In genomic region chr1:132138576-132139415, GRCm38 (mm10) we compare ENCODE assay signal across 8 mouse cellular contexts. TPM values are rescaled to one million over a fixed set of nuclear protein-coding genes. Genes with fewer than 3 reads are reported as not detected.
DNase-seq lines count a peak whose midpoint lies in the region; ATAC-seq and TF ChIP-seq lines count a peak whose summit lies in the region.

No protein-coding gene starts in this region.

- intact Hi-C loops in heart, postnatal 25 days (cut with DNase I) = no loop called here

- in situ Hi-C loops in Patski (cut with MboI; ENCODE audit: low pct_unique_long_range_greater_than_20kb) = no loop called here

- 6% methylated on average over 35 of the region's 35 CpGs for WGBS in heart, embryonic 12.5 days
- WGBS in hindbrain, embryonic 14.5 days = 7% methylated on average over 35 of the region's 35 CpGs
- 9% methylated on average over 35 of the region's 35 CpGs for WGBS in midbrain, embryonic 13.5 days

- DNase-seq in heart, postnatal 25 days (ENCODE audit: low spot score) = no peak
- DNase-seq in Patski (ENCODE audit: low read depth, low spot score) = no peak
- DNase-seq in hindbrain, embryonic 14.5 days (ENCODE audit: low spot score) = no peak
- no peak for DNase-seq in layer of hippocampus, postnatal 25 days (ENCODE audit: extremely low spot score in 1 of 2, low spot score in 1 of 2)
- no peak for DNase-seq in right cerebral cortex, postnatal 10 days (ENCODE audit: low spot score in 2 of 2)
- no peak for DNase-seq in spleen, postnatal 14 days (ENCODE audit: low spot score in 2 of 2)

- no peaks in the 10 kb centered on the region for H3K9me3 ChIP-seq in heart, embryonic 12.5 days (replicated peaks)
- H3K9me3 ChIP-seq in hindbrain, embryonic 14.5 days (ENCODE audit: control insufficient read depth, low read length) = no peaks in the 10 kb centered on the region
- no peaks in the 10 kb centered on the region for H3K9me3 ChIP-seq in midbrain, embryonic 13.5 days

- POLR2A ChIA-PET in Patski (lab: Charles Lee) = interaction anchor here (1.3 to 3.2 kb wide), 5 partner anchors 11 to 158 kb away, joined by 3 to 36 read pairs (median 6); no protein-coding TSS in a partner anchor

- CTCF ChIA-PET in Patski (lab: Charles Lee) = interaction anchor here (1.1 to 4.0 kb wide), 4 partner anchors 12 to 18 kb away, joined by 3 to 31 read pairs (median 14); no protein-coding TSS in a partner anchor

- no peaks in the 10 kb centered on the region for H3K36me3 ChIP-seq in heart, embryonic 12.5 days
- no peaks in the 10 kb centered on the region for H3K36me3 ChIP-seq in hindbrain, embryonic 14.5 days (replicated peaks; ENCODE audit: control insufficient read depth, insufficient read depth)
- H3K36me3 ChIP-seq in midbrain, embryonic 13.5 days = no peaks in the 10 kb centered on the region

- no peaks in the 10 kb centered on the region for H3K27me3 ChIP-seq in heart, embryonic 12.5 days (replicated peaks)
- no peaks in the 10 kb centered on the region for H3K27me3 ChIP-seq in Patski
- H3K27me3 ChIP-seq in hindbrain, embryonic 14.5 days (ENCODE audit: control insufficient read depth, insufficient read depth, low read length) = peaks cover 26% of the 10 kb centered on the region
- H3K27me3 ChIP-seq in midbrain, embryonic 13.5 days = peaks cover 42% of the 10 kb centered on the region

- H3K4me1 ChIP-seq in heart, embryonic 12.5 days (replicated peaks) = peaks cover 41% of the 10 kb centered on the region
- peaks cover 11% of the 10 kb centered on the region for H3K4me1 ChIP-seq in hindbrain, embryonic 14.5 days (replicated peaks; ENCODE audit: control insufficient read depth, insufficient read depth, low read length)
- H3K4me1 ChIP-seq in midbrain, embryonic 13.5 days (replicated peaks) = peaks cover 20% of the 10 kb centered on the region

- TF ChIP-seq CTCF in Patski (IDR thresholded peaks at IDR 0.05) = no peak

- H3K4me2 ChIP-seq in heart, embryonic 12.5 days = peak overlapping the region; percentile 98
- H3K4me2 ChIP-seq in hindbrain, embryonic 14.5 days (replicated peaks) = peak overlapping the region; percentile 98
- peak overlapping the region; percentile 97 for H3K4me2 ChIP-seq in midbrain, embryonic 13.5 days (replicated peaks)

- H3K27ac ChIP-seq in heart, embryonic 12.5 days (ENCODE audit: poor library complexity, severe bottlenecking) = no peak overlapping the region
- H3K27ac ChIP-seq in hindbrain, embryonic 14.5 days = no peak overlapping the region
- H3K27ac ChIP-seq in midbrain, embryonic 13.5 days = no peak overlapping the region

- peak overlapping the region; percentile 76 for H3K4me3 ChIP-seq in heart, embryonic 12.5 days
- peak overlapping the region; percentile 49 for H3K4me3 ChIP-seq in hindbrain, embryonic 14.5 days (replicated peaks; ENCODE audit: low read length)
- H3K4me3 ChIP-seq in midbrain, embryonic 13.5 days (replicated peaks) = peak overlapping the region; percentile 52

- H3K9ac ChIP-seq in heart, embryonic 12.5 days = peak overlapping the region; percentile 81
- H3K9ac ChIP-seq in hindbrain, embryonic 14.5 days = peak overlapping the region; percentile 64
- H3K9ac ChIP-seq in midbrain, embryonic 13.5 days (replicated peaks) = peak overlapping the region; percentile 75

- 0 out of 2 replicates have a peak, but pooled peaks have one; percentile 3 for ATAC-seq in heart, embryonic 12.5 days (ENCODE audit: insufficient number of reproducible peaks, low FRiP score)
- ATAC-seq in Patski = peak; percentile 10
- no peak for ATAC-seq in hindbrain, embryonic 14.5 days (ENCODE audit: low FRiP score)
- 0 out of 2 replicates have a peak, but pooled peaks have one; percentile 12 for ATAC-seq in midbrain, embryonic 13.5 days

RNA-seq across cellular contexts. Expression of gene Cdk18, which starts 0.7 kb away (rescaled TPM):
- 3.7 and 4.8 TPM in 2 replicates for polyA plus RNA-seq in heart, embryonic 12.5 days (2016; fragmentation: Nextera tagmentation; extraction: Ambion mirVana)
- total RNA-seq in heart, postnatal 25 days (2021) = 10 to 100 TPM; 10.9 to 12.0 TPM
- polyA plus RNA-seq in Patski (2021) = 88.8 TPM
- polyA plus RNA-seq in hindbrain, embryonic 14.5 days (2014; fragmentation: Nextera tagmentation; extraction: Ambion mirVana) = 0.37 and 0.63 TPM in 2 replicates
- 0.32 and 0.41 TPM in 2 replicates for polyA plus RNA-seq in midbrain, embryonic 13.5 days (2015; fragmentation: Nextera tagmentation; extraction: Ambion mirVana)
- 10 to 100 TPM; 24.4 to 25.7 TPM for total RNA-seq in layer of hippocampus, postnatal 25 days (2021)

RNA-seq across cellular contexts. Expression of gene Lemd1, which starts 52.4 kb away (rescaled TPM):
- polyA plus RNA-seq in heart, embryonic 12.5 days (2016; fragmentation: Nextera tagmentation; extraction: Ambion mirVana) = not detected in 2 replicates
- total RNA-seq in heart, postnatal 25 days (2021) = not detected
- 12.0 TPM for polyA plus RNA-seq in Patski (2021)
- polyA plus RNA-seq in hindbrain, embryonic 14.5 days (2014; fragmentation: Nextera tagmentation; extraction: Ambion mirVana) = 15.9 and 22.1 TPM in 2 replicates
- polyA plus RNA-seq in midbrain, embryonic 13.5 days (2015; fragmentation: Nextera tagmentation; extraction: Ambion mirVana) = 19.5 and 22.5 TPM in 2 replicates
- total RNA-seq in layer of hippocampus, postnatal 25 days (2021) = 1 to 10 TPM; 1.1 to 1.7 TPM

RNA-seq across cellular contexts. Expression of gene AC124108.1, which starts 52.5 kb away (rescaled TPM):
- polyA plus RNA-seq in heart, embryonic 12.5 days (2016; fragmentation: Nextera tagmentation; extraction: Ambion mirVana) = not detected in 2 replicates
- total RNA-seq in heart, postnatal 25 days (2021) = not detected
- polyA plus RNA-seq in Patski (2021) = 3.4 TPM
- 3.6 and 3.8 TPM in 2 replicates for polyA plus RNA-seq in hindbrain, embryonic 14.5 days (2014; fragmentation: Nextera tagmentation; extraction: Ambion mirVana)
- 5.6 and 6.1 TPM in 2 replicates for polyA plus RNA-seq in midbrain, embryonic 13.5 days (2015; fragmentation: Nextera tagmentation; extraction: Ambion mirVana)
- total RNA-seq in layer of hippocampus, postnatal 25 days (2021) = under 1 TPM; 0.25 to 0.92 TPM

Comparison
In these comparisons a context has a peak if more than half of its experiments do, and no peak if none do; other contexts are left out.
1. RNA of gene Cdk18, which starts 0.7 kb away (polyA plus RNA-seq): 88.8 TPM in Patski (single experiment); 3.7 to 4.8 TPM in heart, embryonic 12.5 days, 0.37 to 0.63 TPM in hindbrain, embryonic 14.5 days and 0.32 to 0.41 TPM in midbrain, embryonic 13.5 days; every median in the first group is over 10 times any median in the second.
2. RNA of gene Lemd1, which starts 52.4 kb away (polyA plus RNA-seq): 15.9 to 22.1 TPM in hindbrain, embryonic 14.5 days, 19.5 to 22.5 TPM in midbrain, embryonic 13.5 days and 12.0 TPM in Patski (single experiment); not detected in heart, embryonic 12.5 days; every median in the first group is over 10 times any median in the second.
3. Peak in every context shown above with its lines, with median percentiles within 50 percentile points of each other: H3K4me2 ChIP-seq, H3K4me3 ChIP-seq and H3K9ac ChIP-seq.